Mouse (Mus musculus) midbrain, embryonic 13.5 days (tissue): ENCODE data around the gene Hoxa1. TPM values are rescaled to one million over a fixed set of nuclear protein-coding genes. Genes with fewer than 3 reads are reported as not detected.

Experiments
- ATAC-seq: fragments of 200-750 bp; cut with Nextera tagmentation; 2 replicates; pipeline ENCODE4 v1.8.0; 2017; ENCODE audit warnings: mild to moderate bottlenecking, moderate TSS enrichment, moderate library complexity
- H3K27ac ChIP-seq: fragments of 300-500 bp; sonication (generic); 2 replicates; pipeline ENCODE4 v1.5.1; 2015; ENCODE audit warnings: inconsistent platforms, mild to moderate bottlenecking, moderate library complexity
- H3K27me3 ChIP-seq: fragments of 300-500 bp; sonication (generic); 2 replicates; pipeline ENCODE4 v1.6.1; 2015; ENCODE audit warnings: mild to moderate bottlenecking, inconsistent platforms
- H3K36me3 ChIP-seq: fragments of 300-500 bp; sonication (generic); 2 replicates; pipeline ENCODE4 v1.6.1; 2015; ENCODE audit warnings: mild to moderate bottlenecking, inconsistent platforms
- H3K4me1 ChIP-seq: fragments of 300-500 bp; sonication (generic); replicated peaks from 2 replicates; pipeline ENCODE4 v1.6.1; 2015; ENCODE audit warnings: inconsistent platforms
- H3K4me2 ChIP-seq: fragments of 300-500 bp; sonication (generic); replicated peaks from 2 replicates; pipeline ENCODE4 v1.6.1; 2015; ENCODE audit warnings: moderate library complexity, mild to moderate bottlenecking, inconsistent platforms
- H3K4me3 ChIP-seq: fragments of 300-500 bp; sonication (generic); replicated peaks from 2 replicates; pipeline ENCODE4 v1.5.1; 2015; ENCODE audit warnings: mild to moderate bottlenecking, inconsistent platforms
- H3K9ac ChIP-seq: fragments of 300-500 bp; sonication (generic); replicated peaks from 2 replicates; pipeline ENCODE4 v1.6.1; 2015; ENCODE audit warnings: mild to moderate bottlenecking, inconsistent platforms
- H3K9me3 ChIP-seq: fragments of 300-500 bp; sonication (generic); 2 replicates; pipeline ENCODE4 v1.6.1; 2016; ENCODE audit warnings: mild to moderate bottlenecking, inconsistent platforms
- WGBS: fragments of 180-500 bp; shearing (Covaris S2); methylation state at CpG from one replicate; pipeline ENCODE4 v1.1.7; 2015; 5-methylcytosine and 5-hydroxymethylcytosine counted together
- polyA plus RNA-seq: library from polyadenylated mRNA; unstranded; fragments of >200 nt; fragmentation: Nextera tagmentation; extraction: Ambion mirVana; gene quantifications from 2 replicates; pipeline ENCODE4 v1.2.1, GENCODE M21; 2015

Gene Hoxa1
- polyA plus RNA-seq, 1 experiment from 2014 or later: 0.07 TPM

DNA sequence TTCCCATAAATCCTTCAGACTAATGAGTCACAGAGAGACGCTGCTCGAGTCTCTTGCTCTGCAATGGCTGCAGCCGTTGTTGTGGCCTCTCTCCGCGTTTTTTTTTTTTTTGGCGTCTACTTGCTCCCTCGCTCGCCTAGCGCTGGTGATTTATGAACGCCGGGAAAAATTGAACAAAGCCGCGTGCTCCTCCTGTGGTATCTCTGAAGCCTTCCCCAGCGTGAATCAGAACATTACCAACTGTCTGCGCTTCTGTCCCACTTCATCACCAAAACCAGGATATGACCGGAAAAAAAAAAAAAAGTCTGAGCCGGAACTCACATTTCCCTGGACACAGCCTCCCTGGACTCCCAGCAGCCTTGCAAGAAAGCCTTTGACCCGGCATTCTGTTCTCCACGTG lies 27.1 kb upstream of the Hoxa1 start:
- WGBS: under 1% methylated on average over 19 of the region's 19 CpGs
- no peak for ATAC-seq
- Histone ChIP-seq H3K9ac (no peak overlapping the region), H3K4me1 (no peaks in the 10 kb centered on the region), H3K27me3 (peaks cover 100% of the 10 kb centered on the region), H3K4me3 (no peak overlapping the region), H3K27ac (no peak overlapping the region), H3K4me2 (no peak overlapping the region), H3K9me3 (no peaks in the 10 kb centered on the region), H3K36me3 (no peaks in the 10 kb centered on the region)

DNA sequence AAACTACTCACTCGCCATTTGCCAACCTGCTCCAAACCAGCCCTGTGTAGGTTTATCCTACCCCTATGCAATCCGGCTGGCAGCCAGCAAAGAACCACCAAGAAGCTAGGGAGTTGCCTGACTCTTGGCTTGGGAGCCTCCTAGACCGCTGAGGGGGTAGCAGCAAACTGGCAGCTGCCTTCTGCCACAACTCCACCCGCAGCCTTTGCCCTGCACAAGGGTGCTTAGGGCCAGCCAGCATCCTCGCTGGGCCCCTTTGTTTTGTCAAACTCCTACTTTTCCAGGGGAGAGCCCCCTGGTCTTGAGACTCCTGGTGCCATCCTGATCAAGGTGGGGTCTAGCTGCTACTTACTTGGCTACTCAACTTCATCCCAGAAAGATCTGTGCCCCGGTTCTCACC lies 26.6 kb upstream of the Hoxa1 start:
- H3K27ac ChIP-seq: no peak overlapping the region
- no peaks in the 10 kb centered on the region for H3K9me3 ChIP-seq
- no peaks in the 10 kb centered on the region for H3K4me1 ChIP-seq
- H3K9ac ChIP-seq: no peak overlapping the region
- no peak overlapping the region for H3K4me2 ChIP-seq
- peaks cover 100% of the 10 kb centered on the region for H3K27me3 ChIP-seq
- no peak overlapping the region for H3K4me3 ChIP-seq
- no peaks in the 10 kb centered on the region for H3K36me3 ChIP-seq
- no peak for ATAC-seq
- WGBS: 1% methylated on average over 6 of the region's 6 CpGs

DNA sequence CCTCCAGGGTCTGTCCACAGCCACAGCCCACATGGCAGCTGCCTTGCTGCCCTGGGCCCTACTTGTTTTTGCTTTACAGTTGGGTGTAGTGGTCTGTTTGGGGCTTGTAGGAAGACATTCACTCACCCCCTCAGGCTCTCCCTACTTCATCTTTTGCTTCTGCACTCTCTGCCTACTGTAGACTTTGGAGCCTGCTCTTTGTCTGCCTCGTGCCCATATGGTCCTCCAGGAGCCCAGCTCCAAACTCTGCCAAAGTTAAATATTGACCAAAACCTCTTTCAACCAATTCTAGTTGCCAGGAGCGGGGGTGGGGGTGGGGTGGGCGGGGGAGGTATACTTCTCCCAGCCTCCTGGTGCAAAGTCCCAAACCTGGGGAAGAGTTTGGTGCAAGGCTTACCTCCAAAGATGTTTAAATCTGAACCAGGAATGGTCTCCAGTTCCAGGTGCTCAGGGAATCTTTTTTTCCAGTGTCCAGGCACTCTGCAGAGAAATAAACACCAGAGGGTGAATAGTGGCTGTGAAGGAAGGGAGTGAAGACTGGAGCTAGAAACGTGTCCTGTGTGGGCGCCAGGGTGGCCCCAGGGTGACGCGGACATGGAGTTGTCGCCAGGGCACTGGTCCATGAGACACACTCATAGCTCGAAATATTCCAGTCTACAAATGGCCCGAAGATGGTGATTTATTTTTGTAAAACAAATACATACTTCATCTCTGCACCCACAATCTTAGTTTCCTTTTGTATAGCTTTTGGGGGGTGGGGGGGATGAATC lies 25.4 kb upstream of the Hoxa1 start:
- 5% methylated on average over 10 of the region's 10 CpGs for WGBS
- Histone ChIP-seq H3K4me3 (no peak overlapping the region), H3K27me3 (peaks cover 100% of the 10 kb centered on the region), H3K4me2 (no peak overlapping the region), H3K27ac (no peak overlapping the region), H3K9ac (no peak overlapping the region), H3K9me3 (no peaks in the 10 kb centered on the region), H3K36me3 (no peaks in the 10 kb centered on the region), H3K4me1 (no peaks in the 10 kb centered on the region)
- ATAC-seq: no peak

DNA sequence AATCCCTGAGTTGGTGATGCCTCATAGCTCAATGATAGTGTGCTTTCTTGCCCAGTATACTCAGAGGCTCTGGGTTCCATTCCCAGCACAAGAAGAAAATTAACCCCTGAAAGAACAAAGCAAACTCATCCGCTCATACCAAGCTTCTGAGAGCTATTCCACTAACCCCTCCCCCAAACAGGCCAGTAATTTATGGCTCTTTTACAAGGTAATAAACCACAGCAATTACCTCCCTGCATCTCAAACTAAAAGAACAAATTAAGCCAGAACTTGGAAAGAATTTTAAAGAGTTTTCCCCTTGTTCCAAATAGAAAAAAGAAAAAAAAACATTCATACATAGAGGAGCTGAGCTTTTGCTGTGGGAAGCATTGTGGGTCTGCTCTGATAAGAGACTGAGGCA lies 24.7 kb upstream of the Hoxa1 start:
- H3K36me3 ChIP-seq: no peaks in the 10 kb centered on the region
- no peak overlapping the region for H3K9ac ChIP-seq
- ATAC-seq: no peak
- H3K4me1 ChIP-seq: no peaks in the 10 kb centered on the region
- no peak overlapping the region for H3K27ac ChIP-seq
- H3K4me2 ChIP-seq: no peak overlapping the region
- no peaks in the 10 kb centered on the region for H3K9me3 ChIP-seq
- 7% methylated on average over 1 of the region's 1 CpGs for WGBS
- H3K27me3 ChIP-seq: peaks cover 100% of the 10 kb centered on the region
- no peak overlapping the region for H3K4me3 ChIP-seq

DNA sequence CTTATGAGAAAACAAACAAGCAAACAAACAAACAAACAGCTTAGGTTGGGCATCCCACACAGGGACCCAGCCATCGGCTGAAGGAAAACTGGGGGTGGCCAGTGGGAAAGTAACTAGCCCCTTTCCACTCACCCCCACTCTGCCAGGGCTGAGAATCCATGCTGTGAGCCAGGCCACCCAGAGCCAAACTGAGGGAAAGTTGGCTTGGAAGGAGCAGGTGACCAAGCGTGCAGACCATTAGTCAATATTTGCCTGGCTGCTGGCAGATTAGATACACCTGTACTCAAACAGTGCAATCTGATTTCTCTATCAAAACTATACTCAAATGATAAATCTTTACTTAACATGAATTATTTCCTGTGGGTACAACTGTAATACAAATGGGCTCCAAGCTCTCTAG lies 23.9 kb upstream of the Hoxa1 start:
- WGBS: 9% methylated on average over 2 of the region's 2 CpGs
- Histone ChIP-seq H3K4me1 (no peaks in the 10 kb centered on the region), H3K4me3 (no peak overlapping the region), H3K4me2 (no peak overlapping the region), H3K9ac (no peak overlapping the region), H3K27ac (no peak overlapping the region), H3K36me3 (no peaks in the 10 kb centered on the region), H3K9me3 (no peaks in the 10 kb centered on the region), H3K27me3 (peaks cover 100% of the 10 kb centered on the region)
- ATAC-seq: no peak

DNA sequence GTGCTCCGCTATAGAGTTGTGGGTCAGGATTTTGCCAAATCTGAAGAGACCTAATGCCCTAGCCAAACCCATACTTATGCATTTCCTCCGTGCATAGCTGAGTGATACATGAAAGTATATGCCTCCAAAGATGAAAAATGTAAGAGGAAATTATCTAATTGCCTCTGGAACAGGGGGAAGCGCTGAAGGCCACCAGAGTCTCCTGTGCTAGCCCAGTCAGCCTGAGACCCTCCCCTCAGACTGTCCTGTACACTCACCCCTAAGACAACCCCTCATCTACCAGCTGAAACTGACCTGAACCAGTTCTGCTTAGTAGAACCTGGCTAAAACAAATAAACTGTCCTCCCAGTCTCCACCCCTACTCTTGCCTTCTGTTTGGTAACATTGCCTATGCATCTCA lies 22.6 kb upstream of the Hoxa1 start:
- no peak overlapping the region for H3K4me3 ChIP-seq
- no peak overlapping the region for H3K9ac ChIP-seq

DNA sequence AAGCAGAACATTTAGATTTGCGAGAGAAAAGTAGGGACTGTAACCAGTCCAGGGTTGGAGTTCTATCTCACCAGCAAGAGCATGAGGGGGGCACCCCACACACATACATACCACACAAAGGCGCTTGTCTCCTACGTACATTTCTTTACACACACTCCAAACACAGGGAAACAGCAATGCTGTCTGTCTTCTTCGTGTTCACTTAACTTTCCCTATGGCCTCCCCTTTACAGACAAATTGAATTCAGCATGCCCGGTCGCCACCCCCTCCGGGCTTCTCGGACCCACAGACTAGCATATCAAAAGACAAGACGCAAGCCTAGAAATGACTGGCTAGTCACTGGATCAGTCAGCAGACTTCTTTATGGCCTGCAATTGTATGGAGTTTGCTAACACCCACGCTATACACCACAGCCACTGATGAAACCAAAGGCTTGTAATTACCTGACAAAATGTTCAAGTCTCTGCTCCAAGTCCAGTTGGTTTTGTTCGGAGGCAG lies 22.1 kb upstream of the Hoxa1 start:
- Histone ChIP-seq H3K4me2 (no peak overlapping the region), H3K4me1 (no peaks in the 10 kb centered on the region), H3K27ac (no peak overlapping the region), H3K4me3 (no peak overlapping the region), H3K9me3 (no peaks in the 10 kb centered on the region), H3K9ac (no peak overlapping the region), H3K27me3 (peaks cover 100% of the 10 kb centered on the region), H3K36me3 (no peaks in the 10 kb centered on the region)
- 3% methylated on average over 11 of the region's 11 CpGs for WGBS
- ATAC-seq: no peak

More for the DNA sequence above, 22.6 kb upstream of the Hoxa1 start:
- no peak overlapping the region for H3K27ac ChIP-seq
- no peaks in the 10 kb centered on the region for H3K36me3 ChIP-seq
- no peak overlapping the region for H3K4me2 ChIP-seq
- H3K9me3 ChIP-seq: no peaks in the 10 kb centered on the region
- no peaks in the 10 kb centered on the region for H3K4me1 ChIP-seq
- ATAC-seq: no peak
- WGBS: 2% methylated on average over 3 of the region's 3 CpGs
- peaks cover 100% of the 10 kb centered on the region for H3K27me3 ChIP-seq

DNA sequence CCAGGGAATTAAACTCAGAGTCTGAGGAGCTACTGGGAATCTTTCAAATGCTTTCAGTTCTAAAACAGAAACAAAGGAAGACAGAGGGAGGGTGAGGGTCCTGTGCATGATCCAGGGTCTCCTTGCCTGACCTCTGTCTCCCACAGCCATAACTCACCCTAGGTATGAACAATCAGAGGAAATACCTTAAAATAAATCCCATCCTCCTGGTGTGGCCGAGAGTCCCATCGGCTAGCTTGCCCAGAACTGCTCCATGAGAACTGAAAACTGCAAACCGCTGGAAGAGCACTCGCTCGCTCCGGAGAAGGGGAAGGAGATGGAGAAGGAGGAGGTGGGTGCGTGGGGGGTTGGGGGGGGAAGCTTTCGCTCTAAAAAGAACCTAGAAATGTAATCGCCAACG lies 21.6 kb upstream of the Hoxa1 start:
- Histone ChIP-seq H3K9me3 (no peaks in the 10 kb centered on the region), H3K27me3 (peaks cover 100% of the 10 kb centered on the region), H3K9ac (no peak overlapping the region), H3K27ac (no peak overlapping the region), H3K4me2 (no peak overlapping the region), H3K36me3 (no peaks in the 10 kb centered on the region), H3K4me1 (no peaks in the 10 kb centered on the region), H3K4me3 (no peak overlapping the region)
- 1% methylated on average over 10 of the region's 10 CpGs for WGBS
- no peak for ATAC-seq

DNA sequence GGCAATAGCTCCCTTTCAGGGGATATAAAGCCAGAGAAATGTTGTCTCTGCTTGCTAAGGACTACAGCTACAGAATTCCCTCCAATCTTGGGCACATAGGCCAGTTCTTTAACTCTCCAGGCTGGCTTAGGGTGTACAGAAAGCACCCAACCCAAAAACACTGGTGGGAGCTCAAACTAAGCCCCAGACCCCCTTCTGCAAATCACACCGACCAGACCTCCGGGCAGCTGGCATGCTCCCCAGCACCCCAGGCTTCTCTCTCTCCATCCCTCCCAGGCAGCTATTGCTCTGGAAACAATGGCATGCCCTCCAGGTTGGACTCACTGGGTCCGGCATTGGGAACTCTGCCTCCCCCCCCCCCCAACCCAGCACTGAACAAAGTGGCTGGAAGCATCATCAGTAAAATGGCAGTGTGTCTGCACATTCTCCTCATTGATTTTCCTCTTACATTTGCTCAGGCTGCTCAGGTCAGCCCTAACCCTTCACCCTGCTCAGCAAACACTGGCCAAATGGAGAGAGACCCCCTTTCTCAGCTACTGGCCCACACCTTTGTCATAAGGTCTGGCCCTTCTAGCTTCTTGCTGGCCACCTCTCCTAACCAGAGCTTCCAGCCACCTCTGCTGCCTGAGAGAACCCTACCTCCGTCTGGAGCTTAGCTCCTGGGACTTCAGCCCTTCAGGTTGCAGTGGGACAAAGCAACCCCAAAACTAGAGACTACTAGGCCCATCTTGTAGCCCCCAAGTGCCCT lies 21.0 kb upstream of the Hoxa1 start:
- Histone ChIP-seq H3K4me3 (no peak overlapping the region), H3K27me3 (peaks cover 99% of the 10 kb centered on the region), H3K9ac (no peak overlapping the region), H3K27ac (no peak overlapping the region), H3K36me3 (no peaks in the 10 kb centered on the region), H3K9me3 (no peaks in the 10 kb centered on the region), H3K4me2 (no peak overlapping the region), H3K4me1 (no peaks in the 10 kb centered on the region)
- 2% methylated on average over 4 of the region's 4 CpGs for WGBS
- no peak for ATAC-seq

DNA sequence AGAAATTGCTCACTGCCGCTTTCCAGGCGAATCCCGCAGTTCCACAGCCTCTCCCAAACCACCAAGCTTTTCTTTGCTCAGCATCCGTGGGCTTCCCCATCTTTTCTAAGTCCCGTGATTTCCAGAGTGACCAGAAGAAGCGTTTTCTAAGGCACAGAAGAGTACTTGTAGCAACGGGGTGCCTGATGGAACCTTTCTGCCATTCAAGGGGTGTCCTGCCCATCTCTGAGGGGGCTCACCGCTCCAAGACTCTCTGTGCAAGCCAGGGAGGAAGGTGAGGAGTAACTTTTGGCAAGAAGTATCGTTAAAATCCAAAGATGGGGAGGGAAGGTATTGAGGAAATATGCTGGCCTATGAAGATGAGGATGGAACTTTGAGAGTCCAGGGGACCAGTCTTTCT lies 19.7 kb upstream of the Hoxa1 start:
- 1% methylated on average over 9 of the region's 9 CpGs for WGBS
- peaks cover under 1% of the 10 kb centered on the region for H3K4me1 ChIP-seq
- ATAC-seq: no peak
- no peak overlapping the region for H3K27ac ChIP-seq
- peaks cover 99% of the 10 kb centered on the region for H3K27me3 ChIP-seq
- H3K4me3 ChIP-seq: no peak overlapping the region
- no peaks in the 10 kb centered on the region for H3K9me3 ChIP-seq
- no peaks in the 10 kb centered on the region for H3K36me3 ChIP-seq
- H3K4me2 ChIP-seq: no peak overlapping the region
- H3K9ac ChIP-seq: no peak overlapping the region

DNA sequence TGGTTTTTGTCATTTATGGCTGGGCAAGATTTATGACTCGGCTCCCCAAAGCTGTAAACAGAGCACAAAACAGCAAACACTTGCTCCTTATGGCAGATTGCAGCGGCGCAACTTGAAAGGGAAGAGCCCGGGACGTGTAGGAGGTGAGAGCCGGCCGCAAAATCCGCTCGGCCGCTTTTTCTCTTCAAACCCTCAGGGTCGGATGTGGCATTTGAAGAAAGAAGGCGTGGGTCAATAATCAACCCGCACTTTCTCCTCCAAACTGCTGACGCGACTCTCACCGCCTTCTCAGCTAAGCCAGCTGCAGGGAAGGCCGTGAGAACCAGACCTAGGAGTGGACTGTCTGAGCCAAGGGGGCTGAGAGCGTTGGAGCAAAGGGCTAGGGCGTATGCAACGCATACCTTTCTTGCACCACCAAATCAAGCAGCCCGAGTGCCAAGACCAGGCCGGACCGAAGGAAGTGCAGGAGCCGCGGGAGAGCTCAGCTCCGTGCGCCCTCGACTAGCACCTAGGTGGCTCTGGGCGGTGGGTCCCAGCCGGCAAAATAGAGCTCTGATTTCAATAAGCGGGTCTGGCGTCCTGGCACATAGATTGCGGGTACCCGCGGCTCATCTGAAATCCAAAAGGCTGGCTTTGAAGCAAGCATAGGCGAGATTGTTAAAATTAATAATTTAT lies 19.1 kb upstream of the Hoxa1 start, which contains the start of gene 5730596B20Rik:
Gene 5730596B20Rik, plus strand, starts transcription at position 438 of the 675 bp plus-strand sequence.
- WGBS: under 1% methylated on average over 36 of the region's 36 CpGs
- Histone ChIP-seq H3K9me3 (no peaks in the 10 kb centered on the region), H3K27ac (no peak within 1 kb of the TSS), H3K4me3 (no peak within 1 kb of the TSS), H3K36me3 (no peaks in the 10 kb centered on the region), H3K27me3 (peaks cover 99% of the 10 kb centered on the region), H3K4me2 (no peak within 1 kb of the TSS), H3K4me1 (peaks cover 7% of the 10 kb centered on the region), H3K9ac (no peak within 1 kb of the TSS)
- no peak for ATAC-seq

DNA sequence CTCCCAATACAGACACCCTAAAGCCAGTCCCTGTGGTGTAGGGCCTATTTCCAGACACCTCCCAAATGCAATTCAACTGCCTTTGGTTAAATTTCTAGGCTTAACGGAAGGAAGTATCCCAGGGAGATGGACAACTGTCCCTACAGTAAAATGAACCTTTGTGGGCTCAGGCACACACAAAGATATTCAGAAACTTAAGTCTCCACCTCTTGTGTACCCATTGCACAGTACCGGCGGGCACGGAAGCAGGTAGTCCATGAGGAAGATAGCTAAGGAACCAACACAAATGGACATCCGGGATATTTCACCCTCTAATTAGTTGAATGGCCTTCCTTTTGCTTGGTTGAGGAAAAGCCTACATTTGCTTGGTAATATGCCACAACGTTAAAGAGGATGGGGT lies 18.3 kb upstream of the Hoxa1 start:
- Histone ChIP-seq H3K4me1 (peaks cover 7% of the 10 kb centered on the region), H3K9ac (no peak overlapping the region), H3K4me3 (no peak overlapping the region), H3K36me3 (no peaks in the 10 kb centered on the region), H3K27me3 (peaks cover 99% of the 10 kb centered on the region), H3K4me2 (no peak overlapping the region), H3K27ac (no peak overlapping the region), H3K9me3 (no peaks in the 10 kb centered on the region)
- ATAC-seq: no peak
- 1% methylated on average over 6 of the region's 6 CpGs for WGBS
